Mouse (Mus musculus): ENCODE measurements around the gene Eng.

The Eng gene

DNA sequence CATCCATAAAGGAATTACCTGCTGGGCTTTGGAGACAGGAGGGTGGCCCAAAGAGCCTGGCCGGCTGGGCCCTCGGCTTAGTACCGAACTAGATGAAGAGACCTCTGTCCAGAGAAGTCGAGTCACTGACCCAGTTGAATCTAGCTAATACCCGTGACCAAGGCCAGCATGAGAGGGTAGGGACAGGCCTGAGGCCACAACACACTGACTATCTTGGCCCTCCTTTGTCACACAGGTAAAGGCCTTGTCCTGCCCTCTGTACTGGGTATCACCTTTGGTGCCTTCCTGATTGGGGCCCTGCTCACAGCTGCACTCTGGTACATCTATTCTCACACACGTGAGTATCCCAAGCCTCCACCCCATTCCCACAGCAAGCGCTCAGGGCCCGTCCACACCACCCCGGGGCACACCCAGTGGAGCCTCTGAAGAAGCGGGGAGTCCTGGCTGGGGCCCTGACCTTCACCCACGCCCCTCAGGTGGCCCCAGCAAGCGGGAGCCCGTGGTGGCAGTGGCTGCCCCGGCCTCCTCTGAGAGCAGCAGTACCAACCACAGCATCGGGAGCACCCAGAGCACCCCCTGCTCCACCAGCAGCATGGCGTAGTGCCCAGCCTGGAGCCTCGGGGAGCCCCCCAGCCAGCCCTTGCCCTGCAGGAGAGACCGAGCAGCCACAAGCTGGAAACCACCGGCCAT is 34.7 kb downstream of the Eng start:
- DNase-seq (ENCODE audit: low spot score in 2 of 2): no peak

DNA sequence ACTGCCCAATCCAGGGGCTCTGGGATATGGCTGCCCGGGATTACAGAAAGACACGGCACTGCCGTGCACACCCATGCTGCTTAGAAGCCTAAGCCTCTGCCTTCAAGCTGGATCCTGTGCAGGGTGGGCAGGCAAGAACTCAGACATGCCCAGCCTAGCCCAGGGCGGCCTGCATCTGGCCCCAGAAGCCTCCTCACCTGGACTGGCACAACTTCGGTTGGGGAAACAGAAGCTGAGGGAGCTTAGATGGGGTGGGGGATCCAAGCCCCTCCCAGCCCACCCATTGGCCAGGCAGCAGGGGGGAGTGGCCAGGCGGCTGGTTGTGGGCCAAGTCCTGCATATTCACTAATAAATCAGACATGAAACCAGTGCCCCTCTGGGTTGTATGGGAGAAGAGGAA is 35.4 kb downstream of the Eng start:
- DNase-seq (ENCODE audit: low spot score in 2 of 2): no peak

DNA sequence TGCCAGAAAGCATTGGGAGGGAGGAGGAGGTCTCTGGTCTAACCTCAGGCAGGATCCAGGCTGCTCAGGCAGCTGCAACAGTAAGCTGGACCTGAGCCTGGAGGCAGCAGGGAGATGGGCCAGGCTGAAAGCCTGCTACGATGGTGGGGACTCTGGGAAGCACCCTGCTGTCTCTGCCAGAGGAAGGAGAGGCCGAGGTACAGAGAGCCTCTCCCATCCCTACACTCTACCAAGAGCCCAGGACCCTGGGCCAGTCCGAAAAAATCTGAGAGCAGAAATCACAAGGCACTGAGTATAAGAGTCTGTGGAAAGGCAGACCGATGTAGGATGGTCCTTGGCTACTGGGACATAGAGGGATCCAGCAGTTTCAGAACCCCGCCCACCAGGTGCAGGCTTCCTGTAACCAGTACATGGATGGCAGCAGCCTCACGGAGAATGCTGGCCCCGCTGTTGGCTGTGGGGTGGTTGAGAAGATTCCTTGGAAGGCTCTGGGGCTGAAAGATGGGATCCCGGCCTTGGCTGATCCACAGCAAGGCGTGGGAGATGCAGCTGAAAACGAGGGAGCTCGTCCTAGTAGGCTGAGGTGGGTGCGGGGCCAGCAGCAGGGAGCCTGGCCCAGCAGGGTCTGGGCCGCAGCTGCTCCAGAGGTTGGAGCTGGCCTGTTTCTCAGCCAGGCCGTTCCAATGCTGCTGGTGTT is 36.5 kb downstream of the Eng start:
- DNase-seq (ENCODE audit: low spot score in 2 of 2): no peak

DNA sequence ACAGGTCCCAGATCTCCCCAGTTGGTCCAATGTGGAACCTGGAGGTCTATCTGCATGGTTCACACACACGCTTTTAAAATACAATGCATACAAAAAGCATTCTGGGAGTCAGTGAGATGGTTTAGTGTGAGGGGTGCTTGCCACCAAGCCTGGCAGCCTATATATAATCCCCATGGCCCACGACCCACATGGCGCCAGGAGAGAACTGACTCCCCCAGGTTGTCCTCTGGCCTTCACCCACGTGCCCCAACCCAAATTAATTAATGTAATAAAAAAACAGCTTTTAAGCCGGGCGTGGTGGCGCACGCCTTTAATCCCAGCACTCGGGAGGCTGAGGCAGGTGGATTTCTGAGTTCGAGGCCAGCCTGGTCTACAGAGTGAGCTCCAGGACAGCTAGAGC is 37.3 kb downstream of the Eng start:
- DNase-seq (ENCODE audit: low spot score in 2 of 2): no peak

DNA sequence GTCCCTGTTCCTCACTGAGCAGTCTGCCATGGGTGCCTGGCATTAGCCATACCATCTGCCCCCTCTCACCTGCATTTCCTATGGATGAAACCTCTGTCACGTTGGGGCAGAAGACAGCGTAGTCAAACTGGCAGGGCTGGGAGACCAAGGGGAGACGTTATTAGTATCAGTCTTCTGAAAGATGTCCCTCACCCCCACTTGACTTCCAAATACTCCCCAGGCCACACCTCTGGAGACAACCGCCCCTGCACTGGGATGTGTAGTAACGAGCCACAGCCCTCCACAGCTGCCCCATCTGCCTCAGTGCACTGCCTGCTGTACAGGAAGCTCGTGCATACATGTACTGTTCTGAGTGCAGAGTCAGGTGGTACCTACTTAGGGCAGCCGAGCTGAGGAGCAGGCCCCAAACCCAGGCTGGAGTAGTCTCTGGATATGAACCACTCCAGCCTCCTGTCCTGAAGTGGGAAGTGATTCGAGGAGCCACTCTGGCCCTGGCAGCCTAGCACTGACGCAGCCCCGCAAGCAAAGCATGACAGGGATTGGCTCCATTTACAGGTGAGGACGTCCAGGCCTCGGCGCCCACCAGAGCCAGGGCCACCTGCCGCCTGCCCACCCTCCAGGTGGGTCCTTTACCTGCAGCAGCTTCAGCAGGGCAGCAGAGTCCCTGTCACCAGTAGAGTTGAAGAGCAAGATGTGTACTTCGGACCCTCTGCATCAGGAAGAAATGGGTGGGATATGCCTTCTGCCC is 38.5 kb downstream of the Eng start:
- no peak for DNase-seq (ENCODE audit: low spot score in 2 of 2)

DNA sequence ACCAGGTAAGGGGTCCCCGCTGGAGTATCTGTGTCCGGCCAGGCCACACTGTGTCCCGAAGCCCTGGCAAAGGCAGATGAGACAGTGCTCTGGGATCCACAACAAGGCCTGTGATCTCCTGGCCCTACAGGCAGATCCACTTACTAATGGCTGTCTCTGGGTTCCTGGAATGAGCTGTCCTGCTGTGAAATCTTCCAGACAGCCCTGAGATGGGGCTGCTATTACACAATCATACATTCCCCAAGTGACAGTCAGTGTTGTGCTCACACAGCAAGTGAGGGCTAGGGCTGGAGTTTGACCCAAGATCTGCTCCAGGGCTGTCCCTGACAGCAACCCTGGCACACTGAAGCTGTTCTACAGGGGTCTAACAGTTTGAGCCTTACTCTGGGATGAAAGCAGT is 39.4 kb downstream of the Eng start:
- no peak for DNase-seq (ENCODE audit: low spot score in 2 of 2)

DNA sequence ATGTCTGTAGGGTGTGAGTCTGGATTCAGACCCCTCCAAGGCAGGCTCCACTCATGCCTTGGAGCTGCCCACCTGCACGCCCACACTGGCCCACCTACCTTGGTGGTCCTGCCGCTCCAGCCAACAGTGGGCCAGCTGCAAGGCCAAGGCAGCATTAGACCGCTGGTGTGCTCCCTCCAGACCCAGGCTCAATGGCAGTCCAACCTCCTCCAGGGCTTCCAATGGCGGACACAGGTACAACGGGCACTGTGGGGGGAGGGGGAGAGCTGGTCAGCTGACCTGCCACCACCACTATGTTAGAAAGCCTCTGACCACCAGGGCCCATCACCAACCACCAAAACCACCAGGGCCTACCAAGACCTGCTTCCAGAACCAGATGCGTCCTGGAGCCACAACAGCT is 40.2 kb downstream of the Eng start:
- no peak for DNase-seq (ENCODE audit: low spot score in 2 of 2)

DNA sequence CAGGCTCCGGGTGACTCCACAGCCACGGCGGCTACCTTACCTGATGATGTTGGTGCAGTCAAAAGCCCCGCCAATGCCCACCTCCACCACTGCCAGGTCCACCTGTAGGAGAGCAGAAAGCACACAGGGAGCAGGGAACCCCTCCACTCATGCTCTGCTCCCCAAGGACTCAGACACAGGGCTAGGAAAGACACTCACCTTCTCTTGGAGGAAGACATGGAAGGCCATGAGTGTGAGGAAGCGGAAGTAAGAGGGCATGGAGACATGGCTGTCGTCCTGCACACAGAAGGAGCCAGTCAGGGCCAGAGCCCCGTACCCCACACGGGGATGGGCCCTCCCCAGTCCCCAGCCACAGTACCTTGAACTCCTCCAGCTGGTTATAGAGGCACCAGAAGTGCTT is 41.2 kb downstream of the Eng start:
- DNase-seq (ENCODE audit: low spot score in 2 of 2): no peak

DNA sequence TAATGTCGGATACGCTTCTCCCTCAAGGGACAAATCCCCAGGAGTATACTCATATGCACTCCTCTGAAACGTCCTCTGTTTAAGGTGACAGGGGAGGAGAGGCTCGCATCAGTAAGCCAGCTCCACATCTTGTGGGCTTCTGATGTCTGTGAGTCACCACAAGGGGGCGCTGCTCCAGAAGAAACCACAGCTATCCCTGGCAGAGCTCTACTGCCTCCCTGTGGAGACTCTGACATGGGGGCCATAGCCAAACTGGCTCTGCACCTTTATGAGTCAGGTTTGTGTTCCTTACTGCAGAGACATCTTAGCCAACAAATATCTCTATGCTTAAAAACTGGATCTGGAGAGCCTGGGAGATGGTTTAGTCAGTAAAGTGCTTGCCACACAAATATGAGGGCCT is 43.0 kb downstream of the Eng start:
- DNase-seq (ENCODE audit: low spot score in 2 of 2): peak; percentile 78 to 83

DNA sequence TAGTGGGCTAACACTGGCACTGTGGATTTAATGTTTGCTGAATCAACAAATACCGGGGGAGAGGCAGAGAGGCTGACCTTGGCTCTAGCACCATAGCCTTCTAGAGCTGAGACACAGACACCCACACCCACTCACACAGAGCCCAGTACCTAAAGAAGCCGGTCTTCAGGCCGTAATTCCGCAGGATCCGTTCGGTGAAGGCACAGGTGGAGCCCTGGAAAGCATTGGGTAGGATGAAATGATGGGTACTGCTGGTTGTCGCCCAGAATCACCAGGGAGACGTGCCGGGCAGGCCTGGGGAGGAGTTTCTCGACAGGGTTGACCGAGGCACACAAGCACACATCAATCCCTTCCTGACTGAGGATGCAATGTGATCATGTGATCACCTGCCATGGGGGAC is 44.6 kb downstream of the Eng start:
- no peak for DNase-seq (ENCODE audit: low spot score in 2 of 2)

DNA sequence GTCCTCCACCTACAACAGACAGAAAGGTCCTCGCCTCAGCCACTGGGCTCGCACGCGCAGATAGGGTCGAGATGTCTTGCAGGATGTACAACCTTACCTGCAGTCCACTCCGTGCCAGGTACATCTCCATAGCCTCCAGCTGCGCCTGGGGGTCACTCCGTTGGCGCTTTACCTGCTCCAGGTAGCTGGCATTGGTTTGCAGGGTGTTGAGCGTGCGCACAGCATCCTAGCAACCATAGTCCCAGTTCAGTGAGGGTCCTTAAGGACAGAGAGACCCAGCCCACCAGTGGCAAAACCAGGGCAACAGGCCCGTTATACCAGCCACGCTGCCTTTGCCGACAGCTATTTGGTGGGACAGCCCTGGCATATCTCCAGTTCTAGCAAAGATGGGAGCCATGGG is 46.1 kb downstream of the Eng start:
- no peak for DNase-seq (ENCODE audit: low spot score in 2 of 2)

DNA sequence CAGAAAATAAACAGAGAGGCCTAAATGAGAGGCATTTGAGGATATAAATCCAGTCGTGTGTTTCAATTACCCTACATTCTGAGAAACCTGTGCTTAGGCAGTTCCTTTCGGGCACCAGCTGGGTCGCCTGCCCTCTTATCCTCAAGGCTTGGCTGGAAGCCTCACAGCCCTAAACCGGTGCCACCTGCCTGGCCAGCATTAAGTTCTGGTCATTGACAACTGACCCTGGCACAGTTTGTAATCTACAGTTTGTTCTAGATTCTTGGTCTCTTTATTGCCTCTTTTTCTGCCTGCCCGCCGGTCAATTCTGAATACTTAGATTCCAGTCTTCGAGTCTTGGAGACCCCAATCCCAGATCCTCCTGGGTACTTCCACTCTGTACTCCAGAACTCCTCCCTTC is 46.9 kb downstream of the Eng start:
- no peak for DNase-seq (ENCODE audit: low spot score in 2 of 2)

DNA sequence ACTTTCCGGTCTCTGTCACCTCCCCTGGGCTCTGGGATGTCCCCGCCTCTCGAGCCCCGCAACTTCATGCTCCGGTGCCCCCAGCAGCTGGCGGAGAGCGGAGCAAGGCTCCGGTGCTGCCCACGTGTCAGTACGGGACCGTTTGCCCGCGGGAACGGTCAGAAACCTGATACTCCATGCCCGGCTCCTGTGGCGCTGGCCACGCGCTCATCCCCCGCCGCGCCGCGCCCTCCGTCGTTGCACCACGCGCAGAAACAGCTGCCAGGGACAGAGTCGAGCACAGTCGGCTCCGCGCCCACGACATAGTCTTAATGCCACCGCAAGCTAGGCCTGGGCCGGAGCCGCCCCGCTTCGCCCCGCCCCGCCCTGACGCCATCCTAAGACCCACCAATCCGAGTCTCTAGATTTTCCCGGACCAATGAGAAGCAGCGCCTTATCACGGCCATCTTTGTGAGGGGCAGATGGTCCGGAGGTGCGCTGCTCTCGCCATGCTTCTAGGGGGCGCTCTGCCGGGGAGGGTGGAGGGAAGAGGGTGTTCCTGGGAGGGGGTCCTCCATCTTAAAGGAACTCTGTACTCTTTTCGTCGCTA is 47.5 kb downstream of the Eng start:
- DNase-seq (ENCODE audit: low spot score in 2 of 2): peak; percentile 86 to 92

DNA sequence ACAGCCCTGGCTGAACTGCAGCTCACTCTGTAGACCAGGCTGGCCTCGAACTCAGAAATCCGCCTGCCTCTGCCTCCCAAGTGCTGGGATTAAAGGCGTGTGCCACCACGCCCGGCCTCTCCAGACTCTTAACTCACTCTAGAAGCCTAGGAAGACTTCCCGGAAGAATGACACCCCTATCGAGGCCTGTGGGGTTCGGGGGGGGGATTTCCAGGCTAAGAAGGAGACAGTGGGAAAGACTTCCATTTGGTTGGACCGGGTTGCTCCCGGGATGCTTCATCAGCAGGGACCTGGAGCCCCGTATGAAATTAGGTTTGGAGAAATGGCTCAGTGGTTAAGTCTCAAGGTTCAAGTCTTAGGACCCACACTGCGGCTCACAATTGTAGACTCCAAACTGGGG is 48.3 kb downstream of the Eng start:
- no peak for DNase-seq (ENCODE audit: low spot score in 2 of 2)

DNA sequence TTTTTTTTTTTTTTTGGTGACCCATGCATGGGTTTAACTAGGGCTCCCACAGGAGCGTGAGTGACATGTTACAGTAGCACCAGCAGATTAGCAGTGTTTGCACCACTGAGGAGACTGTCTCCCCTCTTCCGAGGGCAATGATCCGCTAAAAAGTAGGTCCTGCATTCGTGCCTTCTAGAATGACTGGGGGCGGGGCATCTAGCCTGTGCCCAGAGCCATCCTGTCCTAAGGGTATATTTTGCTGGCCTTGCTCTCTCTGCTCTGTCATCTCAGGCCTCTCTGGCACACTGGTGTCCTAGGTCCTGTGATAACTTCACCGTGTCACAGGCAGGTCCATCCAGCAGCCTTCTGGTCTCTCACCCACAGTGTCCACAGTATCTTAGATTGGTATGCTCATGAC is 53.3 kb downstream of the Eng start:
- DNase-seq (ENCODE audit: low spot score in 2 of 2): no peak

DNA sequence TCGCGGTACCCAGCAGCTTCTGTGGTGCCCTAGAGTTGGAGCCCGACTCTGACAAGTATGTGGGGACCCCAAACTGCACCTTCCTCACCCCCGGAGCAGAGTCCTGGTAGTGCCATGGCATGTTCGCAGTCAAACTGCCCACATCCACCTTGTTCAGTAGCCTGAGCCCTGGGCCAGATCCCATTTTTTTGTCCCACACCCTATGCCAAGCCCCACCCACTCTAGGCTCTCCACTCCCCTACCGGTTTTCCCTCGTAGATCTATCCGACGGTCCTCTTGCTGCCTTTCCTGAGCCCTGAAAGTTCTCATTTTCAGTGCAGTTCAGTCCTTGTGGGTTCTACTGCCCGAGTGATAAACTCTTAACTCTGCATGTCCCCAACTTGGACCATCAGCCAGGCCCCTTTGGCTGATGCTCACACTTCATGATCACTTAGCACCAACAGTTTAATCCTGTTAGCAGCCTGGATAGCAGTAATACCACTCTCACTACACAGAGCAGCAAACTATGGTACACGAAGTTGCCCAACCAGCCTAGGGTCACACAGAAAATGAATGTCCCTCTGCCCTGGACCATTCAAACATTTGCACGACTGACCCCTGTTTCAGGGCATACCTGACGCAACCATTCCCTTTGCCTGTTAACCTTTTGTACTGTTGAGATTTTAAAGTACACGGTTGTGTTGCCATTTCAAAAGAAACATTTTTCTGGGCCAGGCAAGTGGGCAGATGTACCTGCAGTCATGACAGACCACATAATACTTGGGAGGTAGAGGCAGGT is 54.8 kb downstream of the Eng start:
- no peak for DNase-seq (ENCODE audit: low spot score in 2 of 2)

DNA sequence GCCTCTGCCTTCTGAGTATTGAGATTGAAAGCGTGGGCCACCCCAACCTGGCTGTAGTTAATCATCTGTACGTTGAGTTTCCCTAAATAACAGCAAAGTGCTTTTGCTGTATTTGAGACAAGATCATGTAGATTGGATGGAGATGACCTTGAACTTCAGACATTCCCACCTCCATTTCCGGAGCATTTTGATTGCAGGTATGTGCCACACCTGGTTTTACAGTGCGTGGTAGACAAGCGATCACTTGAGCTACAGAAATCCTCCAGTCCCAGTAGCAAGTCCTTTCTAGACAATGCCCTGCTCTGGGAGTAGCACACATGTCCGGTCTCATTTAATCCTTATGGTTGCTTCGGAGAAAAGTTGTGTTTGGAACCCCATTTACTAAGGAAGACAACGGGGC is 56.7 kb downstream of the Eng start:
- no peak for DNase-seq (ENCODE audit: low spot score in 2 of 2)

DNA sequence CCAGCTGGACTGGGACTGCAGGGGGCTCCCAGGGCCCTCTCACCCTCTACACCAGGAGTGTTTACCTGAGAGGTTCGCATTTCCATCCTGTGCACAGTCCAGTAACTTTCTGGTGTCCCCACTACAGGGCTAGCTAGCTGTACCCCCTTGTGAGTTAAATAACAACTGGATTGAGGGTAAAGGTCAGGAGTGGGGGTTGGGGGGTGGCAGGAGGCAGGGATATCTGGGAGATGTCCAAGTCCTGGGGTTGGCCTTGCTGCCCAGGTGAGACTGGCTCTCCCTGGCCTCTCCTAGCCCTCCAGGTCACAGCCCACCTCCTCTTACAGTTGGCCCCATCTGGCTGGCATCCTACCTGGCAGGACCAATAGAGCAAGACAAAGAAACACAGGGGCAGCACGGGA is 57.6 kb downstream of the Eng start, which contains the start of gene Fpgs:
TSS of gene Fpgs (minus strand) at position 125 of the 401 bp plus-strand sequence.
- DNase-seq (ENCODE audit: low spot score in 2 of 2): no peak

DNA sequence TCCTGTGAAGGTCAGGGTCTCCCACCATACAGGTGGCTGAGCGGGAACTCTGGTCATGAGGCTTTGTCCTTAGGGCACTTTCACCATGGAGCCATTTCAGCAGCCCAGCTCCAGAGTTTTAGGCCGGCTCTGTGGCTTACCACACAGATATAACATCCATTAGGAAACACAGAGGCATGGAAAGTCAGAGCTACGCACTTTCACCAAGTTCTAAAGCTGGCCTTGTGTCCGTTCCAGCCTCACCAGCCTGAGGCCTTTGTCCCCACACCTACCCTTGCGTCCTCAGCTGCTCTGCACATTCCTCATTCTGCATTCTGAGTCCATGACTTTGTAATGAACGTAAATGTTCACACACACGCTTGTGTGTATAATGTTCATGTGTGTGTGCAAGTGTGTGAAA is 58.6 kb downstream of the Eng start:
- DNase-seq (ENCODE audit: low spot score in 2 of 2): no peak

DNA sequence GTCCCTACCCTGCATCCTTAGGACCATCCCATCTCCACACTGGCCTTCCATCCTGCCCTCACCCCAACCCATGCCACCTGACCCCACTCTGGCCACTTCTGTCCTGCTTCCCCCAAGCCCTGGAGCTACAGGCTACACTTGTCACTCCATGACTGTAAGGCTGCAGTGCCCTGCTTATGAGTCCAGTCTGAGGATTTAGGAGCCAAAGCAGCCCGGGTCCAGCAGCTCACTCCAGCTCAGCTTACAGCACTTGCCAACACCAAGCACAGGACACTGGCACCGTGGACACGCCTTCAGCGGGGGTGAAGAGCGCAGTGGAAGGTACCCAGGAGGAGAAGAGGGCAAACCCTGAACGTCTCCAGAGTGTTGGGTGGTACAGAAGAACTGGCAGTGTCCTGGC is 60.6 kb downstream of the Eng start:
- no peak for DNase-seq (ENCODE audit: low spot score in 2 of 2)

DNA sequence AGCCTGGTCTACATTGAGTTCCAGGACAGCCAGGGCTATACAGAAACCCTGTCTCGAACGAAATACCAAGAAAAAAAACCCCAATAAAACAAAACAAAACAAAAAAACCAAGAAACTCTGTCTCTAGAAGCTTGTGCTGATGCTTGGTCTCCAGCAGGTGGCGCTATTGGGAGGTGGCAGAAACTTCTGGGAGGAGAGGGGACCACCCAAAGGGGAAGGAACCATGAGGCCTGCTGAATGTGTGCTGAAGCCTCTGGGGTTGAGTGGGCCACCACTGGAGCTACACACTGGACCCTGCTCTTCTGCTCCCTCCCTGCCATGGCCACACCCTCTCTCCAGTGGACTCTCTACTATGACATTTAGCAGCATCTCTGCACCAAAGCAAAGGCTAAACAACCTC is 62.2 kb downstream of the Eng start:
- DNase-seq (ENCODE audit: low spot score in 2 of 2): no peak

Measured in urinary bladder, adult 18-20 months (tissue).